8 mouse cellular contexts compared by ENCODE assay signal in the genomic region with DNA sequence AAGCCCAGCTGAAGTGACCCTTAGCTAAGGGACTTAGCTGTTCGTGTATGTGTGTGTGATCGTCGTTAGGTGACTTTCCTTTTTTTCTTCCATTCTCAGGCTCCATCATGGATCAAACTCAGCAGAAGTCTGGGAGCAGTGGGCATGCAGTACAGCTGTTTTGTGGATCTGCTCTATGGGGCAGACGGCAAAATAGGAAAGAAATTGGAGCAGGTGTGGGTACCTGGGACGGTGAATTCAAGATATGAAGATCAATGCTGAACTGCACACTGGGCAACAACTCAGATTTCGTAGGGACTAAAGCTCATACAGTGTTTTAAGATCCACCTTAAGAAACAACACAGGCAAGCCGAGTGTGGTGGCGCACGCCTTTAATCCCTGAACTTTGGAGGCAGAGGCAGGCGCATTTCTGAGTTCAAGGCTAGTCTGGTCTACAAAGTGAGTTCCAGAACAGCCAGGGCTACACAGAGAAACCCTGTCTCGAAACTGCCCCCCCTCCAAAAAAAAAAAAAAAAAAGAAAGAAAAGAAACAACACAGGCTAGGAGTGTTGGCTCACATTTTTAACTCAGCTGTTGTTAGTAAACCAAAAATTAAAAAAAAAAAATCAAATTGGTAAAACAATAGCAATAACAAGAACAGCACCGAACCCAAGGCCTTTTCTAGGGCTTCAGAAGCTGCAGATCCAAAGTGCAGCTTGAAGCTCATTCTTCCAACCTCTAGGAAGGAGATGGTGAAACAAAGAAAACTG. TPM values are rescaled to one million over a fixed set of nuclear protein-coding genes. Genes with fewer than 3 reads are reported as not detected.
DNase-seq lines count a peak whose midpoint lies in the region; ATAC-seq and TF ChIP-seq lines count a peak whose summit lies in the region.

No protein-coding gene starts in this region.

- peaks cover 12% of the 10 kb centered on the region for H3K36me3 ChIP-seq in forebrain, embryonic 10.5 days (replicated peaks)
- no peaks in the 10 kb centered on the region for H3K36me3 ChIP-seq in intestine, embryonic 14.5 days (ENCODE audit: control insufficient read depth, insufficient read depth, low read length)
- H3K36me3 ChIP-seq in midbrain, postnatal 0 days (ENCODE audit: insufficient read depth, low read length): no peaks in the 10 kb centered on the region

- peak overlapping the region; percentile 87 for H3K27ac ChIP-seq in layer of hippocampus, adult 2 months
- peak overlapping the region; percentile 88 for H3K27ac ChIP-seq in forebrain, embryonic 10.5 days
- H3K27ac ChIP-seq in intestine, embryonic 14.5 days (ENCODE audit: low read depth): no peak overlapping the region
- H3K27ac ChIP-seq in midbrain, postnatal 0 days (ENCODE audit: low read depth, low read length): peak overlapping the region; percentile 51; the same call in 1 of the 2 replicates

- peaks cover 14% of the 10 kb centered on the region for H3K4me1 ChIP-seq in forebrain, embryonic 10.5 days
- peaks cover 10% of the 10 kb centered on the region; the same call in 1 of the 2 replicates for H3K4me1 ChIP-seq in intestine, embryonic 14.5 days (replicated peaks; ENCODE audit: control insufficient read depth, insufficient read depth, low read length)
- no peaks in the 10 kb centered on the region for H3K4me1 ChIP-seq in midbrain, postnatal 0 days (ENCODE audit: insufficient read depth, low read length)

- H3K9ac ChIP-seq in intestine, embryonic 14.5 days (ENCODE audit: low read length): peak overlapping the region; percentile 38
- H3K9ac ChIP-seq in midbrain, postnatal 0 days (replicated peaks; ENCODE audit: low read length, poor library complexity, severe bottlenecking): 0 out of 2 replicates have a peak overlapping the region, but pooled peaks have one; percentile 33

- WGBS in forebrain, embryonic 10.5 days: 86% methylated on average over 12 of the region's 12 CpGs
- 81% methylated on average over 12 of the region's 12 CpGs for WGBS in intestine, embryonic 14.5 days
- WGBS in midbrain, postnatal 0 days: 84% methylated on average over 12 of the region's 12 CpGs

- no peaks in the 10 kb centered on the region for H3K9me3 ChIP-seq in forebrain, embryonic 10.5 days
- H3K9me3 ChIP-seq in intestine, embryonic 14.5 days (ENCODE audit: control insufficient read depth, low read length): no peaks in the 10 kb centered on the region
- H3K9me3 ChIP-seq in midbrain, postnatal 0 days (ENCODE audit: low read length): no peaks in the 10 kb centered on the region

- DNase-seq in layer of hippocampus, adult 2 months (ENCODE audit: low spot score in 2 of 2): no peak
- DNase-seq in layer of hippocampus, adult 11-12 months (ENCODE audit: low spot score): no peak
- DNase-seq in forebrain, embryonic 10.5 days (ENCODE audit: extremely low spot score, low spot score): no peak
- no peak for DNase-seq in intestine, embryonic 14.5 days (ENCODE audit: low spot score)
- no peak for DNase-seq in midbrain, postnatal 0 days (ENCODE audit: low spot score)
- DNase-seq in layer of hippocampus, postnatal 36 days: no peak
- no peak for DNase-seq in layer of hippocampus, adult 9-11 months
- DNase-seq in spleen, postnatal 4 days (ENCODE audit: low spot score in 2 of 2): no peak

- ATAC-seq in intestine, embryonic 14.5 days (replicated peaks; ENCODE audit: low FRiP score, low TSS enrichment, low read depth): no peak
- ATAC-seq in midbrain, postnatal 0 days (ENCODE audit: low FRiP score): peak; percentile 2; the same call in 1 of the 2 replicates

- TF ChIP-seq CTCF in layer of hippocampus, adult 2 months (conservative IDR thresholded peaks at IDR 0.05): no peak
- TF ChIP-seq CTCF in midbrain, postnatal 0 days (IDR thresholded peaks at IDR 0.05): no peak

- H3K4me2 ChIP-seq in intestine, embryonic 14.5 days (ENCODE audit: low read length): peak overlapping the region; percentile 47
- peak overlapping the region; percentile 41 for H3K4me2 ChIP-seq in midbrain, postnatal 0 days (ENCODE audit: low read depth, low read length, poor library complexity, severe bottlenecking)

- no peaks in the 10 kb centered on the region for H3K27me3 ChIP-seq in forebrain, embryonic 10.5 days (ENCODE audit: poor library complexity, severe bottlenecking)
- no peaks in the 10 kb centered on the region for H3K27me3 ChIP-seq in intestine, embryonic 14.5 days (replicated peaks; ENCODE audit: control insufficient read depth, insufficient read depth, low read length)
- H3K27me3 ChIP-seq in midbrain, postnatal 0 days (ENCODE audit: insufficient read depth, low read length): no peaks in the 10 kb centered on the region

- peak overlapping the region; percentile 83 for H3K4me3 ChIP-seq in layer of hippocampus, adult 2 months
- H3K4me3 ChIP-seq in forebrain, embryonic 10.5 days: peak overlapping the region; percentile 96
- peak overlapping the region; percentile 90 for H3K4me3 ChIP-seq in intestine, embryonic 14.5 days (ENCODE audit: low read depth, low read length)
- H3K4me3 ChIP-seq in midbrain, postnatal 0 days (ENCODE audit: low read depth, low read length): peak overlapping the region; percentile 87

RNA-seq across cellular contexts. Expression of a gene that starts 0.7 kb away (rescaled TPM):
- total RNA-seq in layer of hippocampus, adult 2 months (2021): 10 to 100 TPM; 18.7 to 21.3 TPM
- 123 TPM in 2 replicates for polyA plus RNA-seq in forebrain, embryonic 10.5 days (2016; fragmentation: Nextera tagmentation; extraction: Ambion mirVana)
- polyA plus RNA-seq in intestine, embryonic 14.5 days (2014; fragmentation: Nextera tagmentation; extraction: Ambion mirVana): 73.2 and 75.0 TPM in 2 replicates
- 9.4 and 24.5 TPM in 2 replicates for total RNA-seq in midbrain, postnatal 0 days (2014; rRNA removed)
- polyA plus RNA-seq in midbrain, postnatal 0 days (2015; fragmentation: Nextera tagmentation; extraction: Ambion mirVana): 29.2 and 30.3 TPM in 2 replicates
- 10 to 100 TPM; 14.9 to 17.3 TPM for total RNA-seq in layer of hippocampus, postnatal 36 days (2021)
